Mouse (Mus musculus) kidney, adult 2 months (tissue): Measurements from ENCODE around the gene Fmn2.

ENCODE experiments used
- CTCF ChIP-seq: fragments of 200-500 bp; conservative IDR thresholded peaks from 2 replicates; pipeline ENCODE4 v1.5.1; 2011; ENCODE audit warnings: low read depth, mild to moderate bottlenecking, control low read depth, low read length, moderate library complexity, mixed read lengths; ENCODE audit not compliant: insufficient read depth, insufficient read length
- POLR2A ChIP-seq: fragments of 200-500 bp; IDR thresholded peaks from one replicate; pipeline ENCODE4 v1.6.1; 2011; ENCODE audit warnings: low read depth, low read length, control low read depth

- no peak for TF ChIP-seq POLR2A
- TF ChIP-seq CTCF, result no peak
Measured at GRCm38 (mm10) chr1:174523512-174523828, 21.8 kb downstream of the Fmn2 start.
